Mouse (Mus musculus) neural tube, embryonic 13.5 days (tissue): ENCODE data around the gene Mbnl2. TPM values are rescaled to one million over a fixed set of nuclear protein-coding genes. Genes with fewer than 3 reads are reported as not detected.
A peak's percentile ranks its signal among the peaks of the same experiment; 100 is the strongest.

Source experiments
- ATAC-seq: fragments of 200-750 bp; cut with Nextera tagmentation; 2 replicates; pipeline ENCODE4 v1.8.0; 2017; ENCODE audit warnings: low read depth, mild to moderate bottlenecking, moderate TSS enrichment, moderate library complexity
- H3K27ac ChIP-seq: fragments of 300-500 bp; sonication (generic); replicated peaks from 2 replicates; pipeline ENCODE4 v1.5.1; 2015; ENCODE audit warnings: moderate library complexity, mild to moderate bottlenecking, inconsistent platforms
- H3K27me3 ChIP-seq: fragments of 300-500 bp; sonication (generic); 2 replicates; pipeline ENCODE4 v1.6.1; 2015; ENCODE audit warnings: mild to moderate bottlenecking, inconsistent platforms
- H3K36me3 ChIP-seq: fragments of 300-500 bp; sonication (generic); 2 replicates; pipeline ENCODE4 v1.6.1; 2015; ENCODE audit warnings: mild to moderate bottlenecking, inconsistent platforms
- H3K4me1 ChIP-seq: fragments of 300-500 bp; sonication (generic); replicated peaks from 2 replicates; pipeline ENCODE4 v1.6.1; 2015; ENCODE audit warnings: inconsistent platforms
- H3K4me2 ChIP-seq: fragments of 300-500 bp; sonication (generic); 2 replicates; pipeline ENCODE4 v1.6.1; 2015; ENCODE audit warnings: inconsistent platforms, mild to moderate bottlenecking, moderate library complexity
- H3K4me3 ChIP-seq: fragments of 300-500 bp; sonication (generic); 2 replicates; pipeline ENCODE4 v1.5.1; 2015; ENCODE audit warnings: mild to moderate bottlenecking, inconsistent platforms
- H3K9ac ChIP-seq: fragments of 300-500 bp; sonication (generic); 2 replicates; pipeline ENCODE4 v1.6.1; 2015; ENCODE audit warnings: moderate library complexity, mild to moderate bottlenecking, inconsistent platforms
- H3K9me3 ChIP-seq: fragments of 300-500 bp; sonication (generic); 2 replicates; pipeline ENCODE4 v1.6.1; 2016; ENCODE audit warnings: inconsistent platforms
- WGBS: fragments of 180-500 bp; shearing (Covaris S2); methylation state at CpG from one replicate; pipeline ENCODE4 v1.1.7; 2015; 5-methylcytosine and 5-hydroxymethylcytosine counted together
- polyA plus RNA-seq: library from polyadenylated mRNA; unstranded; fragments of >200 nt; fragmentation: Nextera tagmentation; extraction: Ambion mirVana; gene quantifications from 2 replicates; pipeline ENCODE4 v1.2.1, GENCODE M21; 2015

The Mbnl2 gene
- polyA plus RNA-seq, 1 experiment from 2014 or later = 39.4 TPM

- Histone ChIP-seq H3K27ac (no peak overlapping the region), H3K27me3 (no peaks in the 10 kb centered on the region), H3K4me3 (no peak overlapping the region), H3K9me3 (no peaks in the 10 kb centered on the region), H3K9ac (no peak overlapping the region), H3K36me3 (0 out of 2 replicates have a peak, but pooled peaks cover 5% of the 10 kb centered on the region), H3K4me2 (no peak overlapping the region), H3K4me1 (peaks cover 40% of the 10 kb centered on the region)
- ATAC-seq = no peak
- WGBS = 88% methylated on average over 5 of the region's 5 CpGs
These were observed 16.7 kb downstream of the Mbnl2 start for GRCm38 (mm10) chr14:120292133-120292532.

GRCm38 (mm10) chr14:120292617-120293195 lies 17.2 kb downstream of the Mbnl2 start:
- no peaks in the 10 kb centered on the region for H3K9me3 ChIP-seq
- H3K27me3 ChIP-seq = no peaks in the 10 kb centered on the region
- WGBS = 88% methylated on average over 6 of the region's 6 CpGs
- H3K4me1 ChIP-seq = peaks cover 40% of the 10 kb centered on the region
- H3K4me2 ChIP-seq = no peak overlapping the region
- no peak overlapping the region for H3K4me3 ChIP-seq
- no peak overlapping the region for H3K9ac ChIP-seq
- H3K36me3 ChIP-seq = 0 out of 2 replicates have a peak, but pooled peaks cover 5% of the 10 kb centered on the region
- ATAC-seq = no peak
- no peak overlapping the region for H3K27ac ChIP-seq

GRCm38 (mm10) chr14:120294480-120294879 lies 19.0 kb downstream of the Mbnl2 start:
- WGBS = 88% methylated on average over 6 of the region's 6 CpGs
- H3K9ac ChIP-seq = no peak overlapping the region
- H3K4me3 ChIP-seq = no peak overlapping the region
- H3K36me3 ChIP-seq = no peaks in the 10 kb centered on the region
- no peak for ATAC-seq
- no peaks in the 10 kb centered on the region for H3K27me3 ChIP-seq
- no peaks in the 10 kb centered on the region for H3K9me3 ChIP-seq
- no peak overlapping the region for H3K27ac ChIP-seq
- H3K4me2 ChIP-seq = no peak overlapping the region
- H3K4me1 ChIP-seq = peaks cover 48% of the 10 kb centered on the region

GRCm38 (mm10) chr14:120295355-120296220 lies 20.1 kb downstream of the Mbnl2 start:
- ATAC-seq = no peak
- H3K9ac ChIP-seq = no peak overlapping the region
- 79% methylated on average over 13 of the region's 13 CpGs for WGBS
- no peaks in the 10 kb centered on the region for H3K27me3 ChIP-seq
- no peaks in the 10 kb centered on the region for H3K36me3 ChIP-seq
- no peak overlapping the region for H3K4me2 ChIP-seq
- H3K9me3 ChIP-seq = no peaks in the 10 kb centered on the region
- no peak overlapping the region for H3K4me3 ChIP-seq
- peaks cover 48% of the 10 kb centered on the region for H3K4me1 ChIP-seq
- peak overlapping the region; percentile 15; the same call in 1 of the 2 replicates for H3K27ac ChIP-seq

GRCm38 (mm10) chr14:120296231-120297006 lies 20.9 kb downstream of the Mbnl2 start:
- Histone ChIP-seq H3K4me2 (peak overlapping the region; percentile 16; the same call in 1 of the 2 replicates), H3K4me3 (no peak overlapping the region), H3K9me3 (no peaks in the 10 kb centered on the region), H3K36me3 (no peaks in the 10 kb centered on the region), H3K27ac (peak overlapping the region; percentile 61), H3K4me1 (peaks cover 48% of the 10 kb centered on the region), H3K9ac (no peak overlapping the region), H3K27me3 (no peaks in the 10 kb centered on the region)
- 72% methylated on average over 17 of the region's 17 CpGs for WGBS
- 0 out of 2 replicates have a peak, but pooled peaks have one; percentile 23 for ATAC-seq

DNA sequence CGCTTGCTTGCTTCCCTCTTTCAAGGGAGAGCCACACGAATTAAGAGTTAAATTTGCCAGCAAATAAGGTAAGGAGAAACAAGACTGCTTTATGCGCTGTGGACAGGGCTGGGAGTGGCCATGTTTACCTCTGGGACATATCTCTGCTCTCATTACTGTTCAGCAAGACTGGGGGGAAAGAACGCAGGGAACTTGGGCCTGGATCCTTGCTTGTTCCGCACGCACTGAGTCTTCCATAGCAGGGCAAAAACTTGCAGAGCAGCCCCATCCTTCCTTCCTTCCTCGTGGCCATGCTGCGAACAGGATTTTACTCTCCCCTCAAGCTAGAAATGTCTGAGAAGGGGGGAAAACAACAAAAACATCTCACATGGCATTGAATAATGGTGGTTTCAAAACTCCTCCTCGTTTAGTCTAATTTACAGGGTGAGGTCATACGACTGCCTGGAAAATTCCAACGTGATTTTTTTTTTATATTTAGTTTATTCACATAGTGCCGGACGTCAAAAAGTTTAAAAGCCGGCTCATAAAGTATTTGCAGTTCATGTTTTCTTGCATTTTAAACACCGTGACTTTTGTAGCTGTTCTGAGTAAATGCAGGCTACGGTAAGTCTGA lies 21.8 kb downstream of the Mbnl2 start:
- H3K9me3 ChIP-seq = no peaks in the 10 kb centered on the region
- H3K9ac ChIP-seq = peak overlapping the region; percentile 17; the same call in 1 of the 2 replicates
- H3K4me2 ChIP-seq = peak overlapping the region; percentile 16
- H3K36me3 ChIP-seq = no peaks in the 10 kb centered on the region
- WGBS = 52% methylated on average over 16 of the region's 16 CpGs
- H3K27me3 ChIP-seq = no peaks in the 10 kb centered on the region
- peak overlapping the region; percentile 61 for H3K27ac ChIP-seq
- 0 out of 2 replicates have a peak, but pooled peaks have one; percentile 21 for ATAC-seq
- peaks cover 41% of the 10 kb centered on the region for H3K4me1 ChIP-seq
- no peak overlapping the region for H3K4me3 ChIP-seq

DNA sequence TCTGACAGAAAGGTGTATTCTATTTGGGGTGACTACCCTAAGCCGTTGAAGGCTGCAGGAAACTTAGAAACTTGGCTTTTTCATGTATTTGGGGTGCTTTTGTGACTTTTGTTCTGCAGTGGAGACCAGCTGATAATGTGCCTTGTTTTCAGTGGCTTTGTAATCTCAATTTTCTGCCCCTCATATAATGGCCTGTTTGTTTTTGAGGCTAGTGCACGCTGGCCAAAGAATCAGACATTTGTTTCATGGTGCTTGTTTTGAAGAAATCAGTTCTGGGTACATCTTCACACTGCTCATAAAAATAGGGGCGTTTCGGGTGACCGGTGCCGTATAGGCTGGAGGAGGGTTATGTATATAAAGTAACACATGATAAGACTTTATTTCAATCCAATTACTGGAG lies 22.4 kb downstream of the Mbnl2 start:
- no peak for ATAC-seq
- Histone ChIP-seq H3K9me3 (no peaks in the 10 kb centered on the region), H3K9ac (no peak overlapping the region), H3K27ac (0 out of 2 replicates have a peak overlapping the region, but pooled peaks have one; percentile 61), H3K4me3 (no peak overlapping the region), H3K4me2 (no peak overlapping the region), H3K4me1 (peaks cover 41% of the 10 kb centered on the region), H3K36me3 (no peaks in the 10 kb centered on the region), H3K27me3 (no peaks in the 10 kb centered on the region)
- 61% methylated on average over 6 of the region's 6 CpGs for WGBS

DNA sequence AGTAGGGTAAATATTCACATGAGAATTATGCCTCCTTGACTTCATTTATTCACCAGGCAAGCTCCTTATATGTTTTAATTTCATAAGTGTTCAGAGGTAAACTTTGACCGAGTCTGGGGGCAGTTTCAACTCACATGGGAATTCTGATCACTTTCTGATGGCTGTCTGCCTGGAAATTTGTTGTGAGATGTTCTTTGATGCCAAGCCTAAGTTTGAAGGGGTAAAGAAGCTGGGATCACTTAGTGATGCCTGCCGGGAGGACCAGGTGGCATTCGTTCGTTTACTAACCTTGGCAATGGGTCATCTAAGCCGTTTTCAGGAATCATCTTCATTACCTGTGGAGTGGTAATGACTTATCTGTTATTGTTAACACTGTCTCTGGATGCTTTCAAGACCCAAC lies 23.0 kb downstream of the Mbnl2 start:
- H3K27me3 ChIP-seq = no peaks in the 10 kb centered on the region
- no peak for ATAC-seq
- no peak overlapping the region for H3K27ac ChIP-seq
- WGBS = 87% methylated on average over 5 of the region's 5 CpGs
- H3K9me3 ChIP-seq = no peaks in the 10 kb centered on the region
- peaks cover 45% of the 10 kb centered on the region for H3K4me1 ChIP-seq
- no peak overlapping the region for H3K9ac ChIP-seq
- H3K4me2 ChIP-seq = no peak overlapping the region
- no peaks in the 10 kb centered on the region for H3K36me3 ChIP-seq
- no peak overlapping the region for H3K4me3 ChIP-seq

- no peaks in the 10 kb centered on the region for H3K27me3 ChIP-seq
- H3K4me1 ChIP-seq = peaks cover 45% of the 10 kb centered on the region
- no peak overlapping the region for H3K4me2 ChIP-seq
- no peak overlapping the region for H3K4me3 ChIP-seq
- 69% methylated on average over 3 of the region's 3 CpGs for WGBS
- H3K9ac ChIP-seq = no peak overlapping the region
- no peak overlapping the region for H3K27ac ChIP-seq
- no peaks in the 10 kb centered on the region for H3K9me3 ChIP-seq
- no peaks in the 10 kb centered on the region for H3K36me3 ChIP-seq
- ATAC-seq = no peak
These were observed 24.2 kb downstream of the Mbnl2 start for GRCm38 (mm10) chr14:120299716-120300115.

DNA sequence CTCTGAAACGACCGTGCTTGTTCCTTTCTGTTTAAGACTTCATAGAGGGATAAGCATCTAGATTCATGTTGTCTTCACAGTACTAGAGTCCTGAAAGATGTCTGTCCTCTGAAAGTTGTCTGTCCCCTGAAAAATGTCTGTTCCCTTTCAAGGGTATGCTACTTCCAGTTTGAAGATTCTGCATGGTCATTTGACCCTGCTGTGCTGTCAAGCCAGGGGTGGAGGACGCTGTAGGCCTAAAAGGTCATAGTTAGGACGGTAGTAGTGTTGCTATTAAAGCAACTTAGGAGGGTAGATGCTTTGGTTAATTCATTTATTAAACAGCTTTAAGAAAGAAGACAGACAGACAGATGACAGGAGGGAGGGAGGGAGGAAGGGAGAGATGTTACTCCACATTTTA lies 24.7 kb downstream of the Mbnl2 start:
- H3K27ac ChIP-seq = no peak overlapping the region
- WGBS = 74% methylated on average over 4 of the region's 4 CpGs
- no peak for ATAC-seq
- H3K4me1 ChIP-seq = peaks cover 45% of the 10 kb centered on the region
- no peak overlapping the region for H3K4me3 ChIP-seq
- H3K4me2 ChIP-seq = no peak overlapping the region
- H3K36me3 ChIP-seq = no peaks in the 10 kb centered on the region
- no peak overlapping the region for H3K9ac ChIP-seq
- no peaks in the 10 kb centered on the region for H3K27me3 ChIP-seq
- no peaks in the 10 kb centered on the region for H3K9me3 ChIP-seq

GRCm38 (mm10) chr14:120300814-120301213 lies 25.3 kb downstream of the Mbnl2 start:
- Histone ChIP-seq H3K9ac (no peak overlapping the region), H3K4me1 (peaks cover 40% of the 10 kb centered on the region), H3K27me3 (no peaks in the 10 kb centered on the region), H3K4me3 (no peak overlapping the region), H3K27ac (no peak overlapping the region), H3K9me3 (no peaks in the 10 kb centered on the region), H3K4me2 (no peak overlapping the region), H3K36me3 (no peaks in the 10 kb centered on the region)
- WGBS = 91% methylated on average over 4 of the region's 4 CpGs
- ATAC-seq = no peak
